In the genomic region with DNA sequence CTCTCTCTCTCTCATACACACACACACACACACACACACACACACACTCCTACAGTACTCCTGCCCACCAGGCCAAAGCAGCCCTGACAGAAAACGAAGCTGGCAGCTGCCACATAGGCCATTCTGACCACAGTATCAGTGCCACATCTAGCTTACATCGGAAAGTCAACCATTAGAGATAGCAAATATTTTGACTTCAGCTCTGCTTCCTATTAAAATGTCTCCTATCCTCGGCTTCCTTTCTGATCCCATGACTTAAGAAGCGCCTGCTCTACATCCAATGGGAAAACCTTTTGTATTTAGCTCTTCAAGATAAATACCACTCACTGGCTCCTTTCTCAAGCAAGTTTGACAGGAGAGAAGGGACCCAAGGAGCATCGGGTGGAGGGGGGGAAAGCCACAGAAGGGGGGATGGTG, we compare ENCODE assay signal across 8 mouse cellular contexts. TPM values are rescaled to one million over a fixed set of nuclear protein-coding genes. Genes with fewer than 3 reads are reported as not detected.
DNase-seq lines count a peak whose midpoint lies in the region; ATAC-seq and TF ChIP-seq lines count a peak whose summit lies in the region.
"Had no signal": no experiment of that assay in that cellular context is flagged by ENCODE, and none has a peak within 500 bp of the region (broad histone marks: within the 10 kb centered on the region; RNA-seq: fewer than 3 reads in every experiment).

No protein-coding gene starts in this region.

- TF ChIP-seq CTCF in lung, postnatal 0 days (IDR thresholded peaks at IDR 0.05) = no peak

- H3K27ac ChIP-seq in lung, postnatal 0 days (ENCODE audit: low read length) = no peak overlapping the region
- peak overlapping the region; percentile 72; the same call in 1 of the 2 replicates for H3K27ac ChIP-seq in forebrain, embryonic 11.5 days (ENCODE audit: low read depth, low read length)
- no peak overlapping the region for H3K27ac ChIP-seq in limb, embryonic 15.5 days

- WGBS in lung, postnatal 0 days = 59% methylated on average over 5 of the region's 5 CpGs
- WGBS in forebrain, embryonic 11.5 days = 53% methylated on average over 5 of the region's 5 CpGs
- WGBS in limb, embryonic 15.5 days = 70% methylated on average over 5 of the region's 5 CpGs

- H3K9me3 ChIP-seq in lung, postnatal 0 days (ENCODE audit: low read length) = no peaks in the 10 kb centered on the region
- H3K9me3 ChIP-seq in forebrain, embryonic 11.5 days (ENCODE audit: control insufficient read depth, low read length) = no peaks in the 10 kb centered on the region
- H3K9me3 ChIP-seq in limb, embryonic 15.5 days = no peaks in the 10 kb centered on the region

- no peak for DNase-seq in lung, postnatal 0 days (ENCODE audit: low spot score)
- no peak for DNase-seq in lung, adult 18-20 months
- no peak for DNase-seq in forebrain, embryonic 11.5 days (ENCODE audit: low spot score)
- peak; percentile 32 for DNase-seq in splenic B cell, adult 2 months (ENCODE audit: low read depth, low spot score)
- no peak for DNase-seq in embryo, embryonic 10 days (ENCODE audit: low spot score)
- DNase-seq in heart, postnatal 25 days (ENCODE audit: low spot score) = no peak
- DNase-seq: heart, postnatal 4 days had no signal

- peak overlapping the region; percentile 97; the same call in 1 of the 2 replicates for H3K4me2 ChIP-seq in lung, postnatal 0 days (replicated peaks; ENCODE audit: low read depth, low read length)
- peak overlapping the region; percentile 94 for H3K4me2 ChIP-seq in forebrain, embryonic 11.5 days (ENCODE audit: low read depth, low read length, severe bottlenecking)
- 0 out of 2 replicates have a peak overlapping the region, but pooled peaks have one; percentile 97 for H3K4me2 ChIP-seq in limb, embryonic 15.5 days

- no peaks in the 10 kb centered on the region for H3K27me3 ChIP-seq in lung, postnatal 0 days (replicated peaks; ENCODE audit: insufficient read depth, low read length)
- no peaks in the 10 kb centered on the region for H3K27me3 ChIP-seq in forebrain, embryonic 11.5 days (ENCODE audit: control insufficient read depth, insufficient read depth, low read length)
- H3K27me3 ChIP-seq in limb, embryonic 15.5 days = peaks cover 12% of the 10 kb centered on the region; the same call in 1 of the 2 replicates
- no peaks in the 10 kb centered on the region for H3K27me3 ChIP-seq in splenic B cell, adult 2 months (ENCODE audit: control insufficient read depth, insufficient read depth, low read length, poor library complexity, severe bottlenecking)

- no peak for TF ChIP-seq EP300 in lung, postnatal 0 days (IDR thresholded peaks at IDR 0.05)

- 0 out of 2 replicates have a peak overlapping the region, but pooled peaks have one; percentile 53 for H3K4me3 ChIP-seq in lung, postnatal 0 days (ENCODE audit: low read depth, low read length)
- H3K4me3 ChIP-seq in forebrain, embryonic 11.5 days (ENCODE audit: low read depth, low read length) = peak overlapping the region; percentile 79
- no peak overlapping the region for H3K4me3 ChIP-seq in limb, embryonic 15.5 days

- 0 out of 2 replicates have a peak, but pooled peaks cover 7% of the 10 kb centered on the region for H3K4me1 ChIP-seq in lung, postnatal 0 days (ENCODE audit: insufficient read depth, low read depth, low read length)
- H3K4me1 ChIP-seq in forebrain, embryonic 11.5 days (replicated peaks; ENCODE audit: control insufficient read depth, insufficient read depth, low read length) = peaks cover 18% of the 10 kb centered on the region
- peaks cover 29% of the 10 kb centered on the region for H3K4me1 ChIP-seq in limb, embryonic 15.5 days

- H3K36me3 ChIP-seq in lung, postnatal 0 days (ENCODE audit: insufficient read depth, low read length) = no peaks in the 10 kb centered on the region
- no peaks in the 10 kb centered on the region; the same call in 1 of the 2 replicates for H3K36me3 ChIP-seq in forebrain, embryonic 11.5 days (ENCODE audit: control insufficient read depth, insufficient read depth, low read length)
- no peaks in the 10 kb centered on the region for H3K36me3 ChIP-seq in limb, embryonic 15.5 days
- no peaks in the 10 kb centered on the region for H3K36me3 ChIP-seq in splenic B cell, adult 2 months (ENCODE audit: control insufficient read depth, insufficient read depth, low read length, poor library complexity, severe bottlenecking)

- H3K9ac ChIP-seq in lung, postnatal 0 days (replicated peaks; ENCODE audit: low read depth) = no peak overlapping the region
- no peak overlapping the region; the same call in 1 of the 2 replicates for H3K9ac ChIP-seq in forebrain, embryonic 11.5 days (ENCODE audit: low read length)
- H3K9ac ChIP-seq in limb, embryonic 15.5 days = no peak overlapping the region

- no peak for ATAC-seq in lung, postnatal 0 days
- no peak for ATAC-seq in forebrain, embryonic 11.5 days (replicated peaks; ENCODE audit: low FRiP score)
- no peak for ATAC-seq in limb, embryonic 15.5 days (ENCODE audit: insufficient number of reproducible peaks, low FRiP score, low TSS enrichment, low read depth)

- intact Hi-C loops in heart, postnatal 25 days (cut with DNase I) = loop anchor here (5.0 kb wide), 1 partner anchor 33 kb away; no protein-coding TSS in a partner anchor

RNA-seq across cellular contexts. Expression of gene Cyfip2, which starts 2.0 kb away (rescaled TPM):
- 3.4 and 4.2 TPM in 2 replicates for polyA plus RNA-seq in lung, postnatal 0 days (2015; fragmentation: Nextera tagmentation; extraction: Ambion mirVana)
- polyA plus RNA-seq in forebrain, embryonic 11.5 days (2014; fragmentation: Nextera tagmentation; extraction: Ambion mirVana) = 49.9 and 50.9 TPM in 2 replicates
- 5.4 and 5.8 TPM in 2 replicates for polyA plus RNA-seq in limb, embryonic 15.5 days (2015; fragmentation: Nextera tagmentation; extraction: Ambion mirVana)
- 10 to 100 TPM; 54.1 to 55.3 TPM for total RNA-seq in heart, postnatal 25 days (2021)
